Mouse (Mus musculus) brain, embryonic 18.5 days (tissue): ENCODE results near the gene Wdr6.

Experiments
- DNase-seq: peaks from one replicate; pipeline ENCODE4 v3.0.0-alpha.2; 2012; ENCODE audit warnings: low read depth, low spot score

Gene Wdr6

DNA sequence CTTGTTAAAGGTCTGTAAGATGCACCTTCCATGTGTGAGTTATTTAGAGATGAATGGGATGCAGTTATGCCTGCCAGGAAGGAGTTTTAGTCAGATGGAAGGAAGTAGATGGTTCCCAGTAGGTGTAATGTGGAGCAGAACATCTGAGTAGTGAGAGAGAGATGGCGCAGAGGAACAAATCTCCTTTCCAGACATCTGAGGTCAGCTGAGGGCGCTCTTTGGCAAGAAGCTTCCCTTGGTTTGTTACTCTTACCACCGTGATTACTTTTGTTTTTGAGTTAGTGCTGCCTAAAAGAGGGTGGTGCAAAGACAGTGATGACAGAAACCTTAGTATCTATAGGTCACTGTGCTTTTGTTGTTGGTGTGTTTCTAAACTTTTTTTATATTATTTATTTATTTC lies 53.1 kb downstream of the Wdr6 start:
- no peak for DNase-seq

DNA sequence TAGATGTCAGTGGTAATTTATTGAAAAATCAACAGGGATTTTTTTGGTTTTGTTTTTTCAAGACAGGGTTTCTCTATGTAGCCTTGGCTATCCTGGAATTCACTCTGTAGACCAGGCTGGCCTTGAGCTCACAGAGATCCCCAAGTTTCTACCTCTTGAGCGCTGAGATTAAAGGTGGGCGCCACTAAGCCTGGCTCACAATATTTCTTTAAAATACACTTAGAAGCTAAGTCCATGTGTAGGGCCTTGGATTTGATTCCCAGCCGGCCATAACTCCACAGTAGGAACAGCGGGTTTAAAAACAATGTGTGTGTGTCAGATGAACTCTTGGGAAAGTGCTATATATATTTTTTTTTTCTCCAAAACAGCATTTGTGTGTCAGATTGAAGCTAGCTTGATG lies 55.2 kb downstream of the Wdr6 start:
- no peak for DNase-seq
